Mouse (Mus musculus): ENCODE results near the gene Mrpl18.
"Not testable (repeated sequence)": the region's sequence is repeated elsewhere in the genome, so short reads cannot be mapped to it uniquely, and the experiment has no call there.

The Mrpl18 gene

DNA sequence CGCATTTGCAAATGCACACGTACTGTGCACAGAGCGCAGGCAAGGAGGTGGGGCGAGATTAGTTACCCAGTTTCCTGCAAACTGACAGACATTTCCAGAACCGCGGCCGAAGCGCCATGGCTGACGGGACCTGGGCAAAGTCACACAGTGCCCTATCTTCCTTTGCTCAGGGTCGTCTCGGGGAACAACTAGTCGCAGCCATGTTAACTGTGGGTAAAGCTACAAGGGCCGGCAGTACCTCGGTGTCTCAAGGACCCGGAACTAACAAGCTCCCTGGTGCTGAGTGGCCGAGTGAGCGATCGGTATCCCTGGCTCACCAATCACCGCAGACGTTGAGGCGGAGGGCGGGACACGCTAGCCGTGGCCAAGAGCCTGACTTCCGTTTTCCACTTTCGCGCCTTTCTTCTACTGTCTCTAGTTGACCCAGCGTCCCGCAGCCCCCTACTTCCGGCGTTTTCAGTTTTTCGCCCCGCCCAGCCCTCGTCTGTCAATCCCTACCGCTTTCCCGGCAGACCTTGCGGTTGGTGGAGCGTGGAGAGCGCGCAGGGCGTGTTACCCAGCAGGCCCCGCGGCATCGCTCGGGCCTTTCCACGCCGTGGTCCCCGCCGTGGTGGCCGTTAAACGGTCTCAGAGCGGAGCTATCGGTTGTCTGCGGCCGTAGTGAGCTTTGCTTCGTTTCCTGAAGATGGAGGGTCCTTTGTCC lies at the start of gene Mrpl18:
TSS of gene Mrpl18 (minus strand) at position 465 of the 703 bp plus-strand sequence.
- peak; percentile 92 for DNase-seq (ENCODE audit: low spot score)

DNA sequence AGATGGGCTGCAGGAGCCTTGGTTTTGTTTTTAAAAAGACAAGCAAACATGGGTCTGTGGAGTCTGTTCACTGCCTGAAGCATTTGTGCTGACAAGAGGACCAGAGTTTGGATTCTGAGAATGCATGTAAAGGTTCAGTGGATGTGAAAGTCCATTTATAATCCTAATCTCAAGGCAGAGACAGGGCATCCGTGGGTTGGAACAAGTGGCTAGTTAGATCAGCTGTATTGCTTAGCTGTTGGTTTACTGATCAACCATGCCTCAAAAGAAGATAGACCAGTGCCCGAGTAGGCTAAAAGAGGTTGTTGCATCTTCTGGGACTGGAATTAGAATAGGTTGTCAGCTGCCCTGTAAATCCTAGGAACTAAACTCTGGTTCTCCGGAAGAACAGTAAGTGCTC lies 47.3 kb upstream of the Mrpl18 start:
- DNase-seq (ENCODE audit: low spot score) = no peak

DNA sequence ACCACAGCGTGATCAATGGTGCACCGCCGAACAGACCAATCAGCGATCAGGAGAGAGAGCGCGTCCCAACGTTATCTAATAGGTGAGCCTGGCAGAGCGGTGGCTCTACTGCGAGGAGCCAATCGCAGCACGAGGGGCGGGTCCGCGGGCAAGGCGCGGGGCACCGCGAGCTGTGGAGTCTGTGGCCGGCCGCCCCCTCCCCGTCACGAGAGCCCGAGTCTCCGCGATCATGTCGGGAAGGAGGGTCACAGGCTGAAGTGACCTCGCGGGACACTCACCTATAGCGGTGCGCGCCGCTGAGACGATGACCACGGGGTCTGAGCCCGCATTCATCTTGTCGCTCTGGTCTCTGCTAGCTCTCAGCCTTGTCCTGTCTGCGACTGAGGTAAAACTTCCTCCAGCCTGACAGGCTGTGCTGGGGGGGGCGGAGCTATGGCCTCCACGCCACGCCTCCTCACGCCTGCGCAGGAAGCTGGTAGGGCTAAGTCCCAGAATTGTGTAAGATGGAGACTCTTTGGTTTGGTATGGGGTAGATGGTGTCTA lies 44.3 kb upstream of the Mrpl18 start, which contains the start of gene Acat2:
TSS of gene Acat2 (minus strand) at position 417 of the 543 bp plus-strand sequence.
- DNase-seq (ENCODE audit: low spot score) = peak; percentile 90

DNA sequence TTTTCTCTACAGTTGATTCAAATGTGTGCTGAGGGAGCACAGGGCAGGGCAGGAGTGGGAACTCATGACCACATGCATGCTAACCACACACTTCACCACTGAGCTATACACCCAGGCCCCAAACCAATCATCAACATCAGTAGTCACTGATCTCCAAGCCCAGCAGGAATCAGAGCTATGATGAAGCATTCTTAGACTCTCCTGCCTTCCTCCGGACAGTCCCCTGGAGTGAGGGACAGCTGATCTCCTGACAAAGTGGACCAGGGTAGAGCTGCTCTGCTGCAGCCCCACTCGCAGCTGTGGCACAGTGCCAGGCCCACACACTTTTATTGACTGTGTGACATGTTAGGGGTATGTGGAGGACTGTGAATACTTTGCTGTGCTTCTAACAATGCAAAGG lies 43.2 kb upstream of the Mrpl18 start:
- not testable (repeated sequence) for DNase-seq (ENCODE audit: low spot score)

DNA sequence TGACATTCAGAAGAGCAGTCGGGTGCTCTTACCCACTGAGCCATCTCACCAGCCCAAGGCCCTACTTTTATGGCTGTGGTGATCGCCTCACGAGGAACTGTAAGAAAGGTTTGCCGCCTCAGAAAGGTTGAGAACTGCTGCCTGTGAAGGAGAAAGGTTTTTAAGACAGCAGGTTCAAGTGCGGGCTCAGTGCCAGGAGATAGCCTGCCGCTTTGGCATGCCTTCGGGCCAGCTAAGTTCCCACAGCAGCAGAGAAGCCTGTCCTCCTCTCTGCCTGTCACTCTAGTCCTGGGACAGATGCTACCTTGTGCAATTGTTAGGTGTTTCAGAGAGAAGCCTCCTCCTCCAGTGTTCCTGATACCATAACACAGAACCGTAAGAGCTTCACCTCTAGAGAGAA lies 40.5 kb upstream of the Mrpl18 start:
- no peak for DNase-seq (ENCODE audit: low spot score)

DNA sequence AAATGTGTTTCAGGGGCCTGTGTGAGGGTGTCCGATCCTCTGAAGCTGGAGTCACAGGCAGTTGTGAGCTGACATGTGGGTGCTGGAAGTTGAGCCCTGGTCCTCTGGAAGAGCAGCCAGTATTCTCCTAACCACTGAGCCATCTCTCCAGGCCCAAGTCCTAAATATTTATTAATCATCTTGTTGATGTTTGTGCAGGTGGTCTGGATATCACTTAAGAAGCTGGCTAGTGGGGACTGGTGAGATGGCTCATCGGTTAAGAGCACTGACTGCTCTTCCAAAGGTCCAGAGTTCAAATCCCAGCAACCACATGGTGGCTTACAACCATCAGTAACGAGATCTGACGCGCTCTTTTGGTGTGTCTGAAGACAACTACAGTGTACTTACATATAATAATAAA lies 33.5 kb upstream of the Mrpl18 start:
- DNase-seq (ENCODE audit: low spot score) = no peak

DNA sequence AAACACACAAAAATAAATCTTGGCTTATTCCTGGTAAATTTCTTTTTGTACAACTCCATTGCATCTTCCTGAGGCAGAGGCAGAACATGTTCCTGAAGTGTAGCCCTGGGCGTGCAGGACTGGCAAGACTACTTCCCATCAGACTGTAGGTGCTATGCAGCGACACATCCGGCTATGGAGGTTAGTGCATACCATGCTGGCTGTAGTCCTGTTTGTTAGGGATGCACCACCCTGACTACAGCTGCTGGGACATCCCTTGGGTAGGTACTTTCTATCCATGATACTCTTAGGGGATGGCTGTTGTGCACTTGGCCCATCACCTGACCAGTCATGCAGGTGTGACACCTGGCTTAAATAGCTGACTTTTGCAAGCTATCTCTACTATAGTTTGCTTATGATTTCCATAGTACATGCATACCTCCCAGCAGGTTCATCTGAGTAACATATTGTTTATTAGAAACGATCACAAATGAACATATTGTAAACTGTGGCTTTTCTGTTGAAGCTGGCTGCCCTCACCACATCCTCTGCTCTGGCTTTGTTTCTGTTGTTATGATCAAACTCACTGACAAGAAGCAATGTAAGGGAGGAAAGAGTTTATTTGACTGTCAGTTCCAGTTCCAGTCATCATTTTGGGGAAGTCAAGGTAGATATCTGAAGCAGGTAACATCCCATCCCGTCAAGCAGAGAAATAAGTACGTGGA lies 26.5 kb upstream of the Mrpl18 start:
- no peak for DNase-seq (ENCODE audit: low spot score)

DNA sequence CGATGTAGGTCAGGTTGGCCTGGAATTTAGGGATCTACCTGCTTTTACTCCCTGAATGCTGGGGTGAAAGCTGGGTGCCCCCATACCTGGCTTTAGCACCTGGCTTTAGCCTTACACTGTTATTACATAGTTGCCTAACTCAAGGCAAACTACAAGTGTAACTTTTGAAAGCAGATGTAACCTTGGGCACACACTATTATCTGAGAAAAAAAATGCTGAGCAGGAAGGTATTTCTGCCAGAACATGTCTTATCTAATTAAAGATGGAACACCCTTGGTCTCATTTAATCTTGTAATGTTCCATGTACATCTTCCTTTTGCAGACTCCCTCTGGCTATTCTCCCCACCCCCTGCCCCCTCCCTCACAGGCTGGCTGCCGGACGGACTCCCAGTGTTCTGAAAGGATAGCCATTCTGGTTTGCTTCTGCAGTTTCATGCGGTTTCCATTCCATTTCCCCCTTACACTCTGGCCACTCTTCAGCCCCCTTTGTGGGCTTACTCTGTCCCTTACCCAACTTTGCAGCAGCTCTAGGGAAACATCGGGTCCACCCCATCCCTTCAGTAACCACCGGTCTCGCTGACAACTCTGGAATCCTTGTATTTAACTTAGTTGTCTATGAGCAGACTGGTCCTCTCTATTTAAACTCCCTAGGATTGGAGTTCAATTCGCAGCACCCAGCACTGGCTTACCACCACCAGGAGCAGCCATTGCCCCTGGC lies 25.6 kb upstream of the Mrpl18 start:
- no peak for DNase-seq (ENCODE audit: low spot score)

DNA sequence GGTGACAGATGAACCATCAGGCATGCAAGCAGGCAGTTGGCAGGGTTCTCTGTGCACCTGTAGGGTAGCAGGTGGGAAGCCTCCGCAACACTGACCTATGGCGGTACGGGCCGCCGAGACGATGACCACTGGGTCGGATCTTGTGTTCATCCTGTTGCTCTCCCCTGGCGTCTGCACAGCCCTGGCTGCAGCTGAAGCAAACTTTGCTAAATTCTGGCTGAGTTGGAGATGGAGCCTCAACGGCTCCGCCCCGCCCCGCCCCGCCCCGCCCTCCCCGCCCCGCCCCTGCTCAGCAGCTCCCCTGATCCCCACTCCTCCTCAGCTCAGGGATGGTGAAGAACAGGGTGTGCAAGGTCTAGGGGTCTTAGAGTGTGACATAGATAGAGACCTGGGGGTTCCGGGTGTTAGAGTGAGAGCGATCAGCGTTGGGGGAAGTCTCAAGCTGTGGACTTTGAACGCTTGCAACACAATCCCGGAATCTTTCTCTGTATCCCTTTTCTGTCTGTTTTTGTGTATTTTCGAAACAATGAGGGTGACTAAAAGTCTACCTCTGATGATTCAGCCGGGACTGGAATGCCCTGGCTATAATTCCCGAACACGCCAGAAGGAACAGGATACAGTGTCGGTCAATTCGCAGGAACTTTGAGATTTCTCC lies 24.1 kb upstream of the Mrpl18 start, which contains the start of gene Acat3:
TSS of gene Acat3 (minus strand) at position 450 of the 655 bp plus-strand sequence.
- no peak for DNase-seq (ENCODE audit: low spot score)

DNA sequence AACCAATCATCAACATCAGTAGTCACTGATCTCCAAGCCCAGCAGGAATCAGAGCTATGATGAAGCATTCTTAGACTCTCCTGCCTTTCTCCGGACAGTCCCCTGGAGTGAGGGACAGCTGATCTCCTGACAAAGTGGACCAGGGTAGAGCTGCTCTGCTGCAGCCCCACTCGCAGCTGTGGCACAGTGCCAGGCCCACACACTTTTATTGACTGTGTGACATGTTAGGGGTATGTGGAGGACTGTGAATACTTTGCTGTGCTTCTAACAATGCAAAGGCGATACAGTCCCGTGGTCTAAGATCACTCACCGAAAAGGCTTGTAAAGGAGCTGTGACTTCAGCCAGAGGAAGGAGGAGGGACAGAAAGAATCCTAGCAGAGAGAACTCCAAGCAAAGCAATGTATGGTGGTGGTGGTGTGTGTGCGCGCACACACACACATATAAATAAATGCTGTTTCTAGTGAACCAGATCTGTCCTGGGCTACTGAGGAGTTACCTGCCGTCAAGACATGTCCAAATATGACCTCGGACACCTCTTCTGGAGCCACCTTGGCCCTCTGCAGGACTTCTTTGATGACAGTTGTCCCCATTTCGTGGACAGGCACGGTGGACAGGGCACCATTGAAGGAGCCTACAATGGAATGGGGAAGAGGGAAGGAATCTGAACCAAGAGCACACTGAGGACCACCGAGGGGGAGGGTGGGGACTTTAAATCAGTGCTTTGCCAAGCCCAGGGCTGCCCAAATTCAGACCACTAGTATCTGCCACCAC lies 23.4 kb upstream of the Mrpl18 start:
- DNase-seq (ENCODE audit: low spot score) = not testable (repeated sequence)

DNA sequence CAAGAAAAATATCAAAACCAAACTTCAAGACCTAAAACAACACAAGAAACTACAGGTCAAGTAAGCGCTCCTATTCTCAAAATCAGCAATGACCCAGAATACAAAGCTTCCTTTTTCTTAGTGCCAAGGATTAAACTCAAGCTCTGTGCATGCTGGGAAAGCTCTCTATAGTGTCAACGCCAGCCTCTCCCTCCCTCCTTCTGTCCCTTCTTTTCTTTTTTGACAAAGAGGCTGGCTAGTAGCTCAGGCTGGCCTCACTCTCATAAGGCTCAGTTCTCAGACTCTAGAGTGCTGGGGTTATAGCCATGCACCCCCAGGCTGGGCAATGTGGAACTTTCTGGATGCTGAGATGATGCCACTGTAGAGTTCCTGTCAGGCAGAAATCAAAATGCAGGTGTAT lies 21.9 kb upstream of the Mrpl18 start:
- no peak for DNase-seq (ENCODE audit: low spot score)

DNA sequence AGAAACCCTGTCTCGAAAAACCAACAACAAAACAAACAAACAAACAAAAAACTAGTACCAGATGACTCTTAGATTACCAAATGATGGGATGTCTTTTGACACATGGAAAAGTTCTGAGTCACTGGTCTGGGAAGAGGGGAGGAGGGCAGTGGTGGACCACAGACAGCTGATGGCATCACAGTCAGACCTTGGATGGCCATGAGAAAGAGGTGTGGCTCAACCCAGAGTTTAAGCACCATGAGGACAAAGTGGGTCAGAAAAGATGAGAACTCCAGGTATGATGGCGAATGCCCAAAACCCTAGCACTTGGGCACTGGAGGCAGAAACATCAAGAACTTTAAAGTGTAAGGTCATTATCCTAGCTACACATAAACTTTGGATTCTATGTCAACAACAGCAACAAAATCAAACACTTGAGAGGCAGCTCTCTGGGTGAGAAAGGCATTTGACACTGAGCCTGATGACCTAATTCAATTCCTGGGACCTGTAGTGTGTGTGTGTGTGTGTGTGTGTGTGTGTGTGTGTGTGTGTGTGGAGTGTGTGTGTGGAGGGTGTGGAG lies 21.3 kb upstream of the Mrpl18 start:
- no peak for DNase-seq (ENCODE audit: low spot score)

DNA sequence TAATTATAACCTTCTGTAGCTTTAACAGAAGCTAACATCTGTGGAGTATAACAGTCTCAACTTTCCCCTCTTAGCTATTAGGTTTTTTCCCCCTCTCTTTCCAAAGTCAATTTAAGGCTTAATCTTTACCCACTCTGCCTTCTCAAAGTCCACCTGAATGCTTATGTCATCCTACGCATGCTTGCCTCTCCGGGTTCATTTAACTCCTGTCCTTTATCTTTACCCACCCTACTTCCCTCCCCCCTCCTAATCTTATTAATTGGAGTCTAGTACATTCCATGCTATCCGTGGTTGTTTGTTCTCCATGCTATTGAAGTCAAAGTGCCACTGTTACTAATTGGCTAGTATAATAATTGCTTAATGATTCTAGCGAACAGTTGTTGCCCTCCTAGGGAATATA lies 19.6 kb upstream of the Mrpl18 start:
- no peak for DNase-seq (ENCODE audit: low spot score)

DNA sequence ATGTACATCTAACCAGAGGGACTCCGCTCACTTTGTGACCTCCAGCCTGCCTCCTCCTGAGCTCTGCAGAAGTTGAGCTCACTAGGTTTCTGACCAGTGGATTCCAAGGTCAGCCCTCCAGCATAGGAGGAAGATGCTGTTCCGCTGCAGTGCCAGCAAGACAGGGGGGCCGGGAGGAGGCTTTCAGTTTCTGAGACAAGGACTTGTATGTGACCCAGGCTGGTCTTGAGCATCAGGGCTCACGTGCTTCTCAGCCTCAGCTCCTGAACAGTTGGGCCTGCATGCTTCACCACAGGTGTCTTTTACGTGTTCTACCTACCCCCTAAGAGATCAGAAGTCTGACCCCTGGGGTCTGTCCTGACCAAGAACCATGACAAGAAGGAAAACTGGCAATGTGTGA lies 15.4 kb upstream of the Mrpl18 start:
- not testable (repeated sequence) for DNase-seq (ENCODE audit: low spot score)

DNA sequence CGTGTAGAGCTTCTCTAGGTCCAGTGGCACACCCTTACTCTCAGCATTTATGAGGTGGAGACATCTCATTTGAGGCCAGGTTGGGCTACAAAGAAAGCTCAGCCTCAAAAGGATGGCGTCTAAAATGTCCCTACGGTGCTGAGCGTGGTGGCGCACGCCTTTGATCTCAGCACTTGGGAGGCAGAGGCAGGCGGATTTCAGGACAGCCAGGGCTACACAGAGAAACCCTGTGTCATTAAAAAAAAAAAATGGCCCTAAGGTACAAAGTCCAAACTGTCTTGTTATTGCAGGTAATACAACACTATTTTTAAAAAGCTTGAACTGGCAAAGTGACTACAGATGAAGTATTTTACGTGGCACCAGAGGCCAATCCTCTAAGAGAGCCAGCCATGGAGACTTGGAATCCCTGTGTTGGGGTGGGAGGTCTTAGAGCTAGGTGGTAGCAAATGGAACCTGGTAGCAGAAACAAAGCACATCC lies 9.6 kb upstream of the Mrpl18 start:
- no peak for DNase-seq (ENCODE audit: low spot score)

DNA sequence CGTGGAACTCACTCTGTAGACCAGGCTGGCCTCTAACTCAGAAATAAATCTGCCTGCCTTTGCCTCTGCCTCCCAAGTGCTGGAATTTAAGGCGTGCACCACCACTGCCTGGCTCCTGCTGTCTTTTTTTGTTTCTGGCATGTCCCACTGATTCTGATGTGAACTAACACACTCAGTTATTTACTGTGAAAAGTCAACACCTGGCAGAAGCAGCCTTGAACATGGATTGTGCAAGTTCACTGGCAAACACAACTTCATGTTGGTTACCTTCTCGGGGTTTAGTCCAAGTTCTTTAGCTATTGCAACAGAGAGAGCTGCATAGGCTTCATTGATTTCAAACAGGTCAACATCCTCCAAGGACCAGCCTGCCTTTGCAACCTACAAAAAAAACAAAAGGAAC lies 8.9 kb upstream of the Mrpl18 start:
- no peak for DNase-seq (ENCODE audit: low spot score)

DNA sequence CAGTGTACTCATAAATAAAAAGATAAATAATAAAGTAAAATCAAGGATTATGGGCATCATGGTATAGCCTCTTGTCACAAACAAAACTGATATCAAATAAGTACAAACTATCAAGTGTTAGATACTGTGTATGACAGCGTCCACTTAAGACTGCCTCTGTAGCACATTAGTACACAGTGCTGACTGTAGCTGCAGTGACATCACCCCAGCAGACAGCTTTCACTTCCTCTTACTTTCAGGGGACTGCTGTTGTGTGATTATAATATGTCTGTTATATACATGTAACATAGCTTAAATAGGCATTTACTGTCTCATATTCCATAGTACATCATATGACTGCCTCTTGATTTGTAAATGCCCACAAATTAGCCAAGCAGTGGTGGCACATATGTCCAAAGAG lies 4.9 kb upstream of the Mrpl18 start:
- DNase-seq (ENCODE audit: low spot score) = no peak

DNA sequence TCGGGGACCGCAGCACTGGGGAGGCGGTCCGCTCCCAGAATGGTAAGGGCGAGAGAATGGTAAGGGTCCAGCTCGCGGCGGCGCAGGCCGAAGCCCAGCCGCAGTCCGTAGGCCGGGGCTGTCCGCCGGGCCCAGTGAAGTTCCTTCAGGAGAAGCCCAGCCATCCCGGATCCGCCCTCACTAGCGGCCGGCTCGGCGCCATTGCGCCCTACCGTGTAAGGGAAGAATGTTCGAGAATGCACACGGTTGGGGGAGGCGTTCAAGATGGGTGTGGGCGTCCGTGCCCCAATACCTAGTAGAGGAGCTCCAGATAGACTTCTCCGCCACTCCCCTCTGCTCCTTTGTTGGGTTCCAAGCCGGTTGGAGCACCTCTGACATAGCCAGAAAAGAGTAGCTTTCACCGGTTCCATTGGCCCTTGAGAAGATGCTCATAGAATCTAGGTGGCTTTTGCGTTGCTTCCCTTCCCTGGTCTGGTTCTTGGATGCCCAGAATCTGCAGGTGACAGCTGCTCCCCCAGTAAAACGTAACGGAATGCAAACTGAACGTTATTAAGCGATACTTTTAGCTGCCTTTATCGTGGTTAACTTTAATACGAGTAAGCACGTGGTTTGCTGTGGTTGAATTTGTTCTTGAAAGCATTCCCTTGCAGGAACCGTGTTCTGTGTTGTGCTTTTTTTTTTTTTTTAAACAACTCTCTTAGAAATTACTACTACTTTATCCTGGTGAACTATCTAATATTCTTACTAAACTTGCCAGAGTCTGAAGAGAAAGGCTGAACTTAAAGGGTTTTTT lies 639 bp upstream of the Mrpl18 start:
- peak; percentile 53 for DNase-seq (ENCODE audit: low spot score)

DNA sequence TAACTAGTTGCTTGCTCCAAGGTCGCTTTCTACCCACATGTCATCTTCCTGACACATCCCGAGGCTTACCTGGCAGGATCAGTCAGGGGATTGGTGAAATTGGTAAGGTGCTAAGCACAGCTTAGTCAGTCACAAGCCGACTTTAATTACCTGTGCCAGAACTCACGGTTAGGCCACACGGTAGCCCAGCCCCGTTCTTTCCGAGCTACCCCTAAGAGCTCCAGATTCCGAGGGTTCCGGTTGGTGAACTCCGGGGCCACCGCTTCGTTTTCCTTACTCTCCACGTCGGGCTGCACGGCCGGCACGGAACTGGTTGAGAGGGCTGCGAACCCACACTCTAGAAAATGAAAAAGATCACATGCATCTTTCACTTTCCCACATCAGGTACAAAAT lies 661 bp downstream of the Mrpl18 start, which contains the start of gene Tcp1:
TSS of gene Tcp1 (plus strand) at position 214 of the 393 bp plus-strand sequence.
- DNase-seq (ENCODE audit: low spot score) = peak; percentile 18

DNA sequence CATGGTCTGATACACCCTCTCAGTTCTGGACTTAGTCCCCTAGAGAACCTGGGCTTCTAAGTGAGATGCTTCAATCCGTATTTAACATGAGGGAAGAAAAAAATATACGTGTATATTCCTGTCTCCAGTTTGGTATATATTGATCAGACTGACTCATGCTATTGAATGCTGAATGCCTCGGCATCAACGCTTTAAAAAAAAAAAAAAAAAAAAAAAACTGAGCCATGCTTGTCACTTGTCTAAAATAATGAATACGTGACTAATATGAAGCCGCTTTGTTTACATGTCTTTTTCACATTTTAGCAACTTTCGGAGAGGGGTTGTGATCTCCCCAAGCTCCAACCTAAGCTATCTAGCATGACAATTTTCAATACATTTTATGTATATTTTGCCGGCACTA lies 5.8 kb downstream of the Mrpl18 start:
- DNase-seq (ENCODE audit: low spot score) = no peak

Data from urinary bladder, postnatal 25 days (tissue).